Mouse (Mus musculus): ENCODE data around the gene Scn3b. TPM values are rescaled to one million over a fixed set of nuclear protein-coding genes. Genes with fewer than 3 reads are reported as not detected.
A peak's percentile ranks its signal among the peaks of the same experiment; 100 is the strongest.

The Scn3b gene
- polyA plus RNA-seq, 1 experiment: 7.2 TPM

GRCm38 (mm10) chr9:40332731-40333648, 64.0 kb downstream of the Scn3b start:
- TF ChIP-seq CTCF (IDR thresholded peaks at IDR 0.05; ENCODE audit: low read depth, low read length) (no peak), EP300 (IDR thresholded peaks at IDR 0.05; ENCODE audit: insufficient read depth, low read depth, low read length) (0 out of 2 replicates have a peak, but pooled peaks have one; percentile 9)
- H3K9ac ChIP-seq (ENCODE audit: low read depth, poor library complexity, severe bottlenecking): peak overlapping the region; percentile 19
- no peaks in the 10 kb centered on the region for H3K27me3 ChIP-seq (ENCODE audit: control insufficient read depth, insufficient read depth, low read length, poor library complexity, severe bottlenecking)
- no peaks in the 10 kb centered on the region for H3K9me3 ChIP-seq (replicated peaks; ENCODE audit: control insufficient read depth, insufficient read depth, low read length, poor library complexity, severe bottlenecking)
- peak overlapping the region; percentile 66 for H3K4me3 ChIP-seq (ENCODE audit: low read depth, low read length)
- H3K27ac ChIP-seq (ENCODE audit: insufficient read depth, low read length): peak overlapping the region; percentile 1
- peaks cover 5% of the 10 kb centered on the region for H3K4me1 ChIP-seq (ENCODE audit: control insufficient read depth, insufficient read depth, low read length)
- no peaks in the 10 kb centered on the region for H3K36me3 ChIP-seq (ENCODE audit: control insufficient read depth, insufficient read depth, low read length, poor library complexity, severe bottlenecking)

DNA sequence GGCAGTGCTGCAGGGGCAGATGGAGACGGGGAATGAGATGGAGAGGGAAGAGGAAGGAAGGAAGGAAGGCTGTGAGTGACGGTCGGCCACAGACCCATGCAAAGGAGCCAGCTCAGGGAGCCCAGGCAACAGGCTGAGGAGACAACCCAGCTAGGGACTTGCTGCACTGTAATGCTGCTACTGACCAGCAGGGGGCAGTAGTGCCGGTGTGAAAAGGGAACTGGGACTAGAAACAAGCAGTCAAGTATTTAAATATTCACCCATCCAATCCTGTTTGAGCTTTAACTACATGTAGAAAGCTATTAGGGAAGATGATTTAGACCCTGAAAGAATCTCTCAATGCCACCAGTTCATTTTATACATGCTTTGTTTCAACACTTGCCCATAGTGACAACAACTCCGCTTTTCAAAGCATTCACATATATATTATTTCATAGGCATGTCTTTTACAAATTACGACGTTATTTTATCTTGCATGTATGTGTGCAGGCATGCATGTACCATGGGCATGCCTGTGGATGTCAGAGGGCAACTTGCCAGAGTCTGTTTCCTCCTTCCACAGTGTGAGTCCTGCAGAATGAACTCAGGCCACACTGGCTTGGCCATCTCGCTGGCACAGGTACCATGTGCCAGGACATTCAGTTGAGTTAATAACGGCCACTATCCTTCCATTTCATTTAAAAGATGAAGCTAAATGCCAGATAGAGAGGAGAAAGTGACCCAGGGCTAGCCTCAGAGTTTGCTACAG, 64.8 kb downstream of the Scn3b start:
- peaks cover 5% of the 10 kb centered on the region for H3K4me1 ChIP-seq (ENCODE audit: control insufficient read depth, insufficient read depth, low read length)
- no peaks in the 10 kb centered on the region for H3K36me3 ChIP-seq (ENCODE audit: control insufficient read depth, insufficient read depth, low read length, poor library complexity, severe bottlenecking)
- peak overlapping the region; percentile 66 for H3K4me3 ChIP-seq (ENCODE audit: low read depth, low read length)
- H3K27me3 ChIP-seq (ENCODE audit: control insufficient read depth, insufficient read depth, low read length, poor library complexity, severe bottlenecking): no peaks in the 10 kb centered on the region
- H3K27ac ChIP-seq (ENCODE audit: insufficient read depth, low read length): peak overlapping the region; percentile 1
- peak overlapping the region; percentile 19 for H3K9ac ChIP-seq (ENCODE audit: low read depth, poor library complexity, severe bottlenecking)
- no peaks in the 10 kb centered on the region for H3K9me3 ChIP-seq (replicated peaks; ENCODE audit: control insufficient read depth, insufficient read depth, low read length, poor library complexity, severe bottlenecking)
- TF ChIP-seq CTCF (IDR thresholded peaks at IDR 0.05; ENCODE audit: low read depth, low read length): peak; percentile 94
- no peak for TF ChIP-seq POLR2A (IDR thresholded peaks at IDR 0.05; ENCODE audit: insufficient read depth, low read length)

DNA sequence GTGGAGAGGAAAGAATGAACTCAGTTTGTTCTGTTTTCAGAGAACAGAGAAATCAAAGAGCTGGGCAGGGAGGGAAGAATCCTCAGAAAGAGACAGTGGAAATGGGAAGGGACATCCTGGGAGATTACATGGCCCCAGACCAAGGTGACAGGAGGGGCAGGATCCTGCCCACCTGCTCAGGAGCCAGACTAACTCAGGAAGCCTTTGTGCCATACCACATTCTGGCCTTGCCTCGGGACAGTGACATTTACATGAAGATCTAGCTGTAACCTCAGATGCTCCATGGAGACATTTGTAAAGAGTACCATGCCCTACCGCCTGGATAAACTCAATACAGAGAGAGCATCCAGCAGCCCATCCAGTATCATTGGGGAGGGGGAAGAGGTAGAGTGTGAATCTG, 65.6 kb downstream of the Scn3b start:
- Histone ChIP-seq H3K9ac (ENCODE audit: low read depth, poor library complexity, severe bottlenecking) (no peak overlapping the region), H3K27me3 (ENCODE audit: control insufficient read depth, insufficient read depth, low read length, poor library complexity, severe bottlenecking) (no peaks in the 10 kb centered on the region), H3K27ac (ENCODE audit: insufficient read depth, low read length) (peak overlapping the region; percentile 13; the same call in 1 of the 2 replicates), H3K36me3 (ENCODE audit: control insufficient read depth, insufficient read depth, low read length, poor library complexity, severe bottlenecking) (no peaks in the 10 kb centered on the region), H3K9me3 (replicated peaks; ENCODE audit: control insufficient read depth, insufficient read depth, low read length, poor library complexity, severe bottlenecking) (no peaks in the 10 kb centered on the region), H3K4me1 (ENCODE audit: control insufficient read depth, insufficient read depth, low read length) (peaks cover 5% of the 10 kb centered on the region), H3K4me3 (ENCODE audit: low read depth, low read length) (no peak overlapping the region)
- TF ChIP-seq POLR2A (IDR thresholded peaks at IDR 0.05; ENCODE audit: insufficient read depth, low read length): no peak
- no peak for TF ChIP-seq CTCF (IDR thresholded peaks at IDR 0.05; ENCODE audit: low read depth, low read length)
- no peak for TF ChIP-seq EP300 (IDR thresholded peaks at IDR 0.05; ENCODE audit: insufficient read depth, low read depth, low read length)

DNA sequence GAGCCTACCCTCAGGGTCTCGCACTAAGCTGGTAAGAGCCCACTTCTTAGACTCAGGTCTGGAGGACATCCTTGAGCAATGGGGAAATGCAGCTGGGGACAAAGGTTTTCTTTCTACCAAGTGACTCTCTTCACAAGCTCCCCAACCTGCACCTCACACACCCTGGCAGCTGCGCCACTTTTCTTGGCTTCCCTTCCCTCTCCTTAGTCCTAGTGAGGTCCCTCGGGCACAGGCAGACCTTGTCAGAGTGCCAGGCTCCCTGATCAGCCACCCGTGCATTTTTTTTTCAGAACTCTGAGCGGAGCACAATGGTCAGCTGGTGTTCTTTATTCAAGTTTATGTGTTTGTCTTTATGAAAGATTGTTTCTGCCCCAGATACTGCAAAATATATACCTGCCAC, 67.7 kb downstream of the Scn3b start:
- no peaks in the 10 kb centered on the region for H3K36me3 ChIP-seq (ENCODE audit: control insufficient read depth, insufficient read depth, low read length, poor library complexity, severe bottlenecking)
- H3K9me3 ChIP-seq (replicated peaks; ENCODE audit: control insufficient read depth, insufficient read depth, low read length, poor library complexity, severe bottlenecking): no peaks in the 10 kb centered on the region
- no peaks in the 10 kb centered on the region for H3K27me3 ChIP-seq (ENCODE audit: control insufficient read depth, insufficient read depth, low read length, poor library complexity, severe bottlenecking)
- no peak overlapping the region for H3K4me3 ChIP-seq (ENCODE audit: low read depth, low read length)
- H3K9ac ChIP-seq (ENCODE audit: low read depth, poor library complexity, severe bottlenecking): no peak overlapping the region
- TF ChIP-seq EP300 (IDR thresholded peaks at IDR 0.05; ENCODE audit: insufficient read depth, low read depth, low read length) (no peak), POLR2A (IDR thresholded peaks at IDR 0.05; ENCODE audit: insufficient read depth, low read length) (no peak), CTCF (IDR thresholded peaks at IDR 0.05; ENCODE audit: low read depth, low read length) (no peak)
- H3K27ac ChIP-seq (ENCODE audit: insufficient read depth, low read length): no peak overlapping the region; the same call in 1 of the 2 replicates
- peaks cover 5% of the 10 kb centered on the region for H3K4me1 ChIP-seq (ENCODE audit: control insufficient read depth, insufficient read depth, low read length)

DNA sequence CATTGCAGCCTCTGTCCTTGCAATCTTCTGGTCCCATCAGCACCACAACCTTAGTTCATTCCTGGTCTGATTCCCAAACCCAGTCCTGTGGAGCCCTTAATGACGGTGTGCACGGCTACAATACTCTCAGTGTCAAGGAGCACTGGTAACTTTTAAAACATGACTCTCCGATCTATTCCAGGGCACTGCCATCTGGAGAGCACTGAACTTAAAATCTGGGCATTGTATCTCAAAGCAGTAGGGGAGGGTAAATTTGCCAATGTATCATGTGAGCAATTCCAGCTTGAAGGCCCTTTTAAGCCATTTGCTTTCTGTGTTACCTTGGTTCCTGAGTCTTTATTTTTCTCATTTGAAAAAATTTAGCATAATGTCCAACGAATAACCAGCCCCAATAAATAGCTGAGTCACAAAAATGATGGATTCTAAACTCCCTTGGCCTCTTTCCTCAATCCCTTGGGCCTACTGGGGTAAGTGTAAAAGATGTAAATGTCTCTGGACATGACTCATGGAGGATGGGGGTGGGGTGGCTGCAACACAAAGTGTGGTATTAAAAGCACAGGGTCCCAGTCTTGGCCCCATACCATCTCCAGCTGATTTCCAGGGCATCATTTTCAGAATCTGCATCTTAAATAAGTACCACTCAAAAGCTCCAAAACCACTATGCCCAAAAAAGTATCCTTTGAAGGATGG, 68.3 kb downstream of the Scn3b start:
- H3K27me3 ChIP-seq (ENCODE audit: control insufficient read depth, insufficient read depth, low read length, poor library complexity, severe bottlenecking): no peaks in the 10 kb centered on the region

More for the DNA sequence above, 68.3 kb downstream of the Scn3b start:
- no peak overlapping the region for H3K27ac ChIP-seq (ENCODE audit: insufficient read depth, low read length)
- H3K9me3 ChIP-seq (replicated peaks; ENCODE audit: control insufficient read depth, insufficient read depth, low read length, poor library complexity, severe bottlenecking): no peaks in the 10 kb centered on the region
- H3K4me3 ChIP-seq (ENCODE audit: low read depth, low read length): no peak overlapping the region
- TF ChIP-seq EP300 (IDR thresholded peaks at IDR 0.05; ENCODE audit: insufficient read depth, low read depth, low read length) (no peak), POLR2A (IDR thresholded peaks at IDR 0.05; ENCODE audit: insufficient read depth, low read length) (no peak), CTCF (IDR thresholded peaks at IDR 0.05; ENCODE audit: low read depth, low read length) (no peak)
- H3K4me1 ChIP-seq (ENCODE audit: control insufficient read depth, insufficient read depth, low read length): peaks cover 2% of the 10 kb centered on the region
- H3K36me3 ChIP-seq (ENCODE audit: control insufficient read depth, insufficient read depth, low read length, poor library complexity, severe bottlenecking): no peaks in the 10 kb centered on the region
- H3K9ac ChIP-seq (ENCODE audit: low read depth, poor library complexity, severe bottlenecking): no peak overlapping the region
